Mouse (Mus musculus) adipocyte (in vitro differentiated cells): ENCODE measurements around the gene Snupn.

Source experiments
- DNase-seq: peaks from one replicate; pipeline ENCODE4 v3.0.0-alpha.2; 2016; ENCODE audit warnings: low spot score

Gene Snupn

GRCm38 (mm10) chr9:57012393-57012792 lies 61.7 kb downstream of the Snupn start:
- no peak for DNase-seq

GRCm38 (mm10) chr9:57012895-57013294 lies 62.2 kb downstream of the Snupn start:
- no peak for DNase-seq

GRCm38 (mm10) chr9:57013756-57014155 lies 63.1 kb downstream of the Snupn start:
- no peak for DNase-seq

GRCm38 (mm10) chr9:57014766-57015165 lies 64.1 kb downstream of the Snupn start:
- DNase-seq = peak; percentile 67

GRCm38 (mm10) chr9:57017631-57018030 lies 67.0 kb downstream of the Snupn start:
- DNase-seq = peak; percentile 25

- no peak for DNase-seq
Observed at GRCm38 (mm10) chr9:57031756-57032155, 81.1 kb downstream of the Snupn start.
